Mouse (Mus musculus) intestine, embryonic 16.5 days (tissue): Measurements from ENCODE around the gene Mrtfb. TPM values are rescaled to one million over a fixed set of nuclear protein-coding genes. Genes with fewer than 3 reads are reported as not detected.

Experiments used
- ATAC-seq: fragments of 200-750 bp; cut with Nextera tagmentation; 2 replicates; pipeline ENCODE4 v1.8.0; 2017; ENCODE audit warnings: moderate TSS enrichment, moderate library complexity
- H3K27ac ChIP-seq: fragments of 300-500 bp; sonication (generic); 2 replicates; pipeline ENCODE4 v1.5.1; 2014; ENCODE audit warnings: mild to moderate bottlenecking, low read length
- H3K27me3 ChIP-seq: fragments of 300-500 bp; sonication (generic); replicated peaks from 2 replicates; pipeline ENCODE4 v1.6.1; 2014; ENCODE audit warnings: low read length, control low read depth, mixed read lengths; ENCODE audit not compliant: control insufficient read depth, insufficient read depth
- H3K36me3 ChIP-seq: fragments of 300-500 bp; sonication (generic); 2 replicates; pipeline ENCODE4 v1.6.1; 2014; ENCODE audit warnings: low read length, control low read depth; ENCODE audit not compliant: control insufficient read depth, insufficient read depth
- H3K4me1 ChIP-seq: fragments of 300-500 bp; sonication (generic); 2 replicates; pipeline ENCODE4 v1.6.1; 2014; ENCODE audit warnings: low read length, control low read depth, mixed read lengths; ENCODE audit not compliant: control insufficient read depth, insufficient read depth
- H3K4me2 ChIP-seq: fragments of 300-500 bp; sonication (generic); 2 replicates; pipeline ENCODE4 v1.6.1; 2014; ENCODE audit warnings: low read depth, low read length, control low read depth
- H3K4me3 ChIP-seq: fragments of 300-500 bp; sonication (generic); 2 replicates; pipeline ENCODE4 v1.5.1; 2014; ENCODE audit warnings: mild to moderate bottlenecking, low read length
- H3K9ac ChIP-seq: fragments of 300-500 bp; sonication (generic); 2 replicates; pipeline ENCODE4 v1.6.1; 2014; ENCODE audit warnings: low read depth, low read length
- H3K9me3 ChIP-seq: fragments of 300-500 bp; sonication (generic); 2 replicates; pipeline ENCODE4 v1.6.1; 2016; ENCODE audit warnings: low read length, control low read depth; ENCODE audit not compliant: control insufficient read depth
- WGBS: fragments of 180-500 bp; shearing (Covaris S2); extraction: QIAGEN DNeasy Blood & Tissue Kit; methylation state at CpG from one replicate; pipeline ENCODE4 v1.1.7; 2014; 5-methylcytosine and 5-hydroxymethylcytosine counted together
- microRNA counts: library from miRNA; unstranded; fragments of <30 nt; microRNA quantifications from one replicate; lab custom pipeline; 2016
- microRNA-seq: library from miRNA; unstranded; fragments of <30 nt; microRNA quantifications from one replicate; pipeline ENCODE4, GENCODE M21; 2016
- polyA plus RNA-seq: library from polyadenylated mRNA; unstranded; fragments of >200 nt; fragmentation: Nextera tagmentation; extraction: Ambion mirVana; gene quantifications from 2 replicates; pipeline ENCODE4 v1.2.1, GENCODE M21; 2015

The Mrtfb gene
- polyA plus RNA-seq, 1 experiment from 2014 or later, result 15.2 TPM

DNA sequence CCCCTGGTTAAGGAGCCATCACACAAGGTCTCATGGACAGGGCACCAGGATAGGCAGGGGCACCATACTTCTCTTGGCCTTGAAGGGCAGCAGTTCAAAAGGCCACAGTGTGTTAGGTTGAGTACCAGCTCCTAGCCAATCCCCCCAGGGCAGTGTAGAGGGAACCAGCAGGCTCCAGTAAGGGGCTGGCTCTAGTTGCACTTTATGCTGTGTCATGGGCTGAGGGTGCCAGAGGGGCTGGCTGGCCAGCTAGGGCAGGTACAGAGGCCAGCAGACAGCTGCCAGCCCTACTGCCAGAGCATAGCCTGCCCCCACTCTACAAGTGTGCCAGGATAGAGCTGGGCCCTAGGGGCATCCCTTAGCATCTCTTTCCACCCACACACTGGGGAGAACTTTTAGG lies 199.3 kb downstream of the Mrtfb start:
- no peak overlapping the region for H3K9ac ChIP-seq
- no peak overlapping the region for H3K4me3 ChIP-seq
- no peak for ATAC-seq
- no peaks in the 10 kb centered on the region for H3K9me3 ChIP-seq
- no peak overlapping the region for H3K27ac ChIP-seq
- H3K36me3 ChIP-seq, result no peaks in the 10 kb centered on the region
- no peaks in the 10 kb centered on the region for H3K27me3 ChIP-seq
- peaks cover 2% of the 10 kb centered on the region; the same call in 1 of the 2 replicates for H3K4me1 ChIP-seq
- no peak overlapping the region for H3K4me2 ChIP-seq

DNA sequence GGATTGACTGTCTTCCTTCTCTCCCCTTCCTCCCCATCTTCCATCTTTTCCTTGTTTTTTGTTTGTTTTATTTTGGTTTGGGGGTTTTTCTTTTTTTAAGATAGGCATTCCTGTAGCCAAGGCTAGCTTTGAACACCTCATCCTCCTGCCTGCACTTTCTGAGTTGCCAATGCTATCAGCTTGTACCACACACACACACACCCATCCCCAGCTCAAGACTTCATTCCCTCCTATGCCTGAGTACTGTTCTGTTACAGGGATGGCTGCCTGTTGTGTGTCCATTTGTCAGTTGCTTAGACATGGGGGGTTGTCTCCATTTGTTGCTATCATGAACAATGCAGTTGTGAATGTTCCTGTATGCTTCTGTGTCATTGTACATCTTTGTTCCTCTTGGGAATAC lies 202.3 kb downstream of the Mrtfb start:
- no peak for ATAC-seq

DNA sequence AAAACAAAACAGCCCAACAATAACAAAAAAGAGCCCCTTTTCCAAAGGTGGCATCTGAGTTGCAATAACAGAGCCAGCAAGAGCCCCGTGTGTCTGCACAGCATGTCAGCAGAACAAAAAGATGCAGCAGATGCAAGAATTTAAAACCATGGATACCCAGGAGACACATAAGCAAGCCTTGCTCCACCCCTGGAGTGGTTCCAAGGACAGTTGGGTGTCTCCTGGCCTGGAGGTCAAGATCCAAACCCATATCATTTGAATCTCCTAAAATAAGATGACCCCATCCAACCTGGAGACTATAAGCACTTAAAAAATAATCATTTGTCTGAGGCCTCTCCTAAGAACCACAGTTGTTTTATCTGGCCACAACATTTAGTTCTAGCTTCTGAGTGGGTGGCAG lies 203.8 kb downstream of the Mrtfb start:
- Histone ChIP-seq H3K4me1 (peaks cover 4% of the 10 kb centered on the region; the same call in 1 of the 2 replicates), H3K9ac (no peak overlapping the region), H3K4me3 (no peak overlapping the region), H3K27me3 (no peaks in the 10 kb centered on the region), H3K36me3 (no peaks in the 10 kb centered on the region), H3K4me2 (no peak overlapping the region), H3K27ac (no peak overlapping the region), H3K9me3 (no peaks in the 10 kb centered on the region)
- no peak for ATAC-seq
- WGBS, result 58% methylated on average over 1 of the region's 1 CpGs

More for the DNA sequence above, 202.3 kb downstream of the Mrtfb start:
- Histone ChIP-seq H3K27ac (no peak overlapping the region), H3K9me3 (no peaks in the 10 kb centered on the region), H3K27me3 (no peaks in the 10 kb centered on the region), H3K4me1 (peaks cover 4% of the 10 kb centered on the region; the same call in 1 of the 2 replicates), H3K4me3 (no peak overlapping the region), H3K9ac (no peak overlapping the region), H3K36me3 (no peaks in the 10 kb centered on the region), H3K4me2 (no peak overlapping the region)

DNA sequence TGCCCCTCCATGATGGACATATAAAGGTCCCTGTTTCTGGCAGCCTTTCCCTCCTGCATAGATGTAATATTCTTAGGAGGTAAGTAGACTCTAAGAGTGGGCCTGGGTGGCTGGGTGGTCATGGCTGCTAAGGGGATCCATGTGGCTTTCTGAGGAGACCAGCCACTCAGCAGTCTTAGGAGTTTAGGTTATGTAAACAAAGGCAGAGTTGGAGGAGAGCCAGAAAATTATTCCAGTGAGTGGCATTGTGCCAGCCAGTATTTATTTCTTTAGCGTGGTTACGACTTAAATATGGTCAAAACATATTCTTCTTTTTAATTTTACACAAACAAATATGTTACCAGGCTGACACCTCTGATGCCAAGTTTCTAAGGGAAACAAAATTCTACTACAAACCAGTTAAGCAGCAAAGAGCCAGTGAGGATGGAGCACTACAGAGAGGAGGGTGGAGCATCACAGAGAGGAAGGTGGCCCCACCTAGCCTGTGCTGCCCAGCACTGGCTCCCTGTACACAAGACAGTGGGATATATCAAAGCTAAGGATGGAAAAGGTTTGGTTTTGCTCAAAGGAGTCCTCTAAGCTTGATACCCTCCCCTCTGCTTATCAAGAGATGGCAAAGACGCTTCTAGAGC lies 204.6 kb downstream of the Mrtfb start:
- Histone ChIP-seq H3K36me3 (no peaks in the 10 kb centered on the region), H3K27me3 (no peaks in the 10 kb centered on the region), H3K27ac (no peak overlapping the region), H3K4me2 (no peak overlapping the region), H3K4me3 (no peak overlapping the region), H3K4me1 (peaks cover 4% of the 10 kb centered on the region; the same call in 1 of the 2 replicates), H3K9ac (no peak overlapping the region), H3K9me3 (no peaks in the 10 kb centered on the region)
- WGBS, result 53% methylated on average over 3 of the region's 3 CpGs
- 0 out of 2 replicates have a peak, but pooled peaks have one; percentile 46 for ATAC-seq

DNA sequence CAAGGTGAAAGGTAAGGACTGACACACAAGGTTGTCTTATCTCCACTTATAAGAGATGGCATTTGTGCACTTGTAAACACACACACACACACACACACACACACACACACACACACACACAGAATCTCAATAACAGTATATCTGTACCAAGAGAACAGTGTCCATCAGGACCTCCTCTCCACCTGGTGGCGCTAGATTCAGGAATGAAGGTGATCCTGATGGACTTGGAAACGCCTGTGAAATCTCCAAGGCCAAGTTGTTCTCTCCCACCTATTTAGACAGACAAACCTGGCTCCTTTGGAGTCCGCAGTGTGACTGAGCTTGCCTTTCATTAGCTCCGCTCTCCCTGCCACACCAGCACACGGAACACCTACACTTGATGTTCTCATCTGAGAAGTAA lies 208.4 kb downstream of the Mrtfb start:
- Histone ChIP-seq H3K36me3 (no peaks in the 10 kb centered on the region), H3K9ac (no peak overlapping the region), H3K4me2 (no peak overlapping the region), H3K27me3 (no peaks in the 10 kb centered on the region), H3K9me3 (no peaks in the 10 kb centered on the region), H3K27ac (no peak overlapping the region), H3K4me1 (peaks cover 4% of the 10 kb centered on the region; the same call in 1 of the 2 replicates), H3K4me3 (no peak overlapping the region)
- no peak for ATAC-seq
- 82% methylated on average over 5 of the region's 5 CpGs for WGBS

MicroRNAs encoded within 50 kb of the gene (microRNA counts, 519-probe panel; counts per million panel counts)
- 2,915 counts per million, percentile 73 among the panel's probes with 10 or more counts for microRNA mmu-miR-193b (lab: Ali Mortazavi, UCI)

Small RNA genes within 50 kb of the gene (microRNA-seq; reads per million reads assigned to microRNA genes)
- gene Mir193b (31.0 reads per million, percentile 34 among the genes with 10 or more reads in this experiment), gene Mir365-1 (not detected)

Other genes with a start within 250 kb of the Mrtfb start
- 9.1 and 10.5 TPM in 2 replicates for gene Ercc4, start 146.8 kb upstream of the Mrtfb start, polyA plus RNA-seq